Mouse (Mus musculus): ENCODE results near the gene Ifitm3. TPM values are rescaled to one million over a fixed set of nuclear protein-coding genes. Genes with fewer than 3 reads are reported as not detected.
"Not testable (repeated sequence)": the region's sequence is repeated elsewhere in the genome, so short reads cannot be mapped to it uniquely, and the experiment has no call there.

Ifitm3 gene
- polyA plus RNA-seq, 1 experiment from 2014 or later, result 43.1 TPM

GRCm38 (mm10) chr7:140971479-140972171 is 38.9 kb downstream of the Ifitm3 start:
- H3K9ac ChIP-seq (ENCODE audit: low read depth, low read length), result no peak overlapping the region
- no peaks in the 10 kb centered on the region for H3K9me3 ChIP-seq (ENCODE audit: control insufficient read depth, low read length)
- H3K27ac ChIP-seq (ENCODE audit: low read depth, low read length), result no peak overlapping the region
- 87% methylated on average over 8 of the region's 8 CpGs for WGBS
- no peaks in the 10 kb centered on the region for H3K27me3 ChIP-seq (replicated peaks; ENCODE audit: control insufficient read depth, insufficient read depth, low read length)
- H3K36me3 ChIP-seq (ENCODE audit: control insufficient read depth, insufficient read depth, low read length), result no peaks in the 10 kb centered on the region
- H3K4me2 ChIP-seq (ENCODE audit: low read length), result no peak overlapping the region
- no peak overlapping the region for H3K4me3 ChIP-seq (ENCODE audit: low read length)
- no peak for ATAC-seq
- H3K4me1 ChIP-seq (ENCODE audit: control insufficient read depth, insufficient read depth, low read depth, low read length), result no peaks in the 10 kb centered on the region

GRCm38 (mm10) chr7:140970931-140971330 is 39.6 kb downstream of the Ifitm3 start:
- no peak for ATAC-seq
- Histone ChIP-seq H3K36me3 (ENCODE audit: control insufficient read depth, insufficient read depth, low read length) (no peaks in the 10 kb centered on the region), H3K4me1 (ENCODE audit: control insufficient read depth, insufficient read depth, low read depth, low read length) (no peaks in the 10 kb centered on the region), H3K27me3 (replicated peaks; ENCODE audit: control insufficient read depth, insufficient read depth, low read length) (no peaks in the 10 kb centered on the region), H3K4me3 (ENCODE audit: low read length) (no peak overlapping the region), H3K4me2 (ENCODE audit: low read length) (no peak overlapping the region), H3K9me3 (ENCODE audit: control insufficient read depth, low read length) (no peaks in the 10 kb centered on the region), H3K9ac (ENCODE audit: low read depth, low read length) (no peak overlapping the region), H3K27ac (ENCODE audit: low read depth, low read length) (no peak overlapping the region)
- 56% methylated on average over 7 of the region's 7 CpGs for WGBS

GRCm38 (mm10) chr7:140968710-140969109 is 41.9 kb downstream of the Ifitm3 start:
- not testable (repeated sequence) for ATAC-seq
- 27% methylated on average over 3 of the region's 3 CpGs for whole genome bisulfite sequencing

GRCm38 (mm10) chr7:140967862-140968591 is 42.5 kb downstream of the Ifitm3 start:
- 9% methylated on average over 14 of the region's 14 CpGs for WGBS
- Histone ChIP-seq H3K27ac (ENCODE audit: low read depth, low read length) (no peak overlapping the region), H3K27me3 (replicated peaks; ENCODE audit: control insufficient read depth, insufficient read depth, low read length) (no peaks in the 10 kb centered on the region), H3K9me3 (ENCODE audit: control insufficient read depth, low read length) (no peaks in the 10 kb centered on the region), H3K9ac (ENCODE audit: low read depth, low read length) (no peak overlapping the region), H3K36me3 (ENCODE audit: control insufficient read depth, insufficient read depth, low read length) (no peaks in the 10 kb centered on the region), H3K4me2 (ENCODE audit: low read length) (no peak overlapping the region), H3K4me1 (ENCODE audit: control insufficient read depth, insufficient read depth, low read depth, low read length) (no peaks in the 10 kb centered on the region), H3K4me3 (ENCODE audit: low read length) (no peak overlapping the region)
- ATAC-seq, result no peak

More at GRCm38 (mm10) chr7:140968710-140969109, 41.9 kb downstream of the Ifitm3 start:
- H3K4me2 ChIP-seq (ENCODE audit: low read length); H3K4me3 ChIP-seq (ENCODE audit: low read length); H3K36me3 ChIP-seq (ENCODE audit: control insufficient read depth, insufficient read depth, low read length); H3K9ac ChIP-seq (ENCODE audit: low read depth, low read length); H3K9me3 ChIP-seq (ENCODE audit: control insufficient read depth, low read length); H3K27me3 ChIP-seq (replicated peaks; ENCODE audit: control insufficient read depth, insufficient read depth, low read length); H3K4me1 ChIP-seq (ENCODE audit: control insufficient read depth, insufficient read depth, low read depth, low read length); H3K27ac ChIP-seq (ENCODE audit: low read depth, low read length): not testable (repeated sequence)

GRCm38 (mm10) chr7:140966921-140967320 is 43.6 kb downstream of the Ifitm3 start, which contains the start of gene Ifitm1:
TSS of gene Ifitm1 (plus strand) at chr7:140967221.
- no peaks in the 10 kb centered on the region for H3K36me3 ChIP-seq (ENCODE audit: control insufficient read depth, insufficient read depth, low read length)
- ATAC-seq, result no peak
- H3K4me3 ChIP-seq (ENCODE audit: low read length), result no peak within 1 kb of the TSS
- no peaks in the 10 kb centered on the region for H3K4me1 ChIP-seq (ENCODE audit: control insufficient read depth, insufficient read depth, low read depth, low read length)
- no peak within 1 kb of the TSS for H3K4me2 ChIP-seq (ENCODE audit: low read length)
- H3K27me3 ChIP-seq (replicated peaks; ENCODE audit: control insufficient read depth, insufficient read depth, low read length), result no peaks in the 10 kb centered on the region
- 82% methylated on average over 4 of the region's 4 CpGs for WGBS
- no peak within 1 kb of the TSS for H3K9ac ChIP-seq (ENCODE audit: low read depth, low read length)
- H3K27ac ChIP-seq (ENCODE audit: low read depth, low read length), result no peak within 1 kb of the TSS
- H3K9me3 ChIP-seq (ENCODE audit: control insufficient read depth, low read length), result no peaks in the 10 kb centered on the region

- Histone ChIP-seq H3K27ac (ENCODE audit: low read depth, low read length) (no peak overlapping the region), H3K36me3 (ENCODE audit: control insufficient read depth, insufficient read depth, low read length) (no peaks in the 10 kb centered on the region), H3K4me1 (ENCODE audit: control insufficient read depth, insufficient read depth, low read depth, low read length) (no peaks in the 10 kb centered on the region), H3K27me3 (replicated peaks; ENCODE audit: control insufficient read depth, insufficient read depth, low read length) (no peaks in the 10 kb centered on the region), H3K4me2 (ENCODE audit: low read length) (no peak overlapping the region), H3K9me3 (ENCODE audit: control insufficient read depth, low read length) (no peaks in the 10 kb centered on the region), H3K9ac (ENCODE audit: low read depth, low read length) (no peak overlapping the region), H3K4me3 (ENCODE audit: low read length) (no peak overlapping the region)
- ATAC-seq, result no peak
- WGBS, result 61% methylated on average over 2 of the region's 2 CpGs
These were observed 47.8 kb downstream of the Ifitm3 start for GRCm38 (mm10) chr7:140962733-140963132.

GRCm38 (mm10) chr7:140961416-140961815 is 49.2 kb downstream of the Ifitm3 start:
- WGBS, result 65% methylated on average over 2 of the region's 2 CpGs
- no peaks in the 10 kb centered on the region for H3K4me1 ChIP-seq (ENCODE audit: control insufficient read depth, insufficient read depth, low read depth, low read length)
- no peak overlapping the region for H3K27ac ChIP-seq (ENCODE audit: low read depth, low read length)
- no peak overlapping the region for H3K9ac ChIP-seq (ENCODE audit: low read depth, low read length)
- ATAC-seq, result no peak
- no peaks in the 10 kb centered on the region for H3K9me3 ChIP-seq (ENCODE audit: control insufficient read depth, low read length)
- no peaks in the 10 kb centered on the region for H3K27me3 ChIP-seq (replicated peaks; ENCODE audit: control insufficient read depth, insufficient read depth, low read length)
- no peaks in the 10 kb centered on the region for H3K36me3 ChIP-seq (ENCODE audit: control insufficient read depth, insufficient read depth, low read length)
- H3K4me2 ChIP-seq (ENCODE audit: low read length), result no peak overlapping the region
- no peak overlapping the region for H3K4me3 ChIP-seq (ENCODE audit: low read length)

GRCm38 (mm10) chr7:140960026-140960425 is 50.5 kb downstream of the Ifitm3 start:
- Histone ChIP-seq H3K27me3 (replicated peaks; ENCODE audit: control insufficient read depth, insufficient read depth, low read length) (no peaks in the 10 kb centered on the region), H3K27ac (ENCODE audit: low read depth, low read length) (no peak overlapping the region), H3K4me3 (ENCODE audit: low read length) (no peak overlapping the region), H3K36me3 (ENCODE audit: control insufficient read depth, insufficient read depth, low read length) (no peaks in the 10 kb centered on the region), H3K4me2 (ENCODE audit: low read length) (no peak overlapping the region), H3K9ac (ENCODE audit: low read depth, low read length) (no peak overlapping the region), H3K4me1 (ENCODE audit: control insufficient read depth, insufficient read depth, low read depth, low read length) (no peaks in the 10 kb centered on the region; the same call in 1 of the 2 replicates), H3K9me3 (ENCODE audit: control insufficient read depth, low read length) (no peaks in the 10 kb centered on the region)
- no peak for ATAC-seq
- WGBS, result 60% methylated on average over 5 of the region's 5 CpGs

All from hindbrain, embryonic 16.5 days (tissue).